14 mouse cellular contexts compared by ENCODE assay signal in the genomic region with DNA sequence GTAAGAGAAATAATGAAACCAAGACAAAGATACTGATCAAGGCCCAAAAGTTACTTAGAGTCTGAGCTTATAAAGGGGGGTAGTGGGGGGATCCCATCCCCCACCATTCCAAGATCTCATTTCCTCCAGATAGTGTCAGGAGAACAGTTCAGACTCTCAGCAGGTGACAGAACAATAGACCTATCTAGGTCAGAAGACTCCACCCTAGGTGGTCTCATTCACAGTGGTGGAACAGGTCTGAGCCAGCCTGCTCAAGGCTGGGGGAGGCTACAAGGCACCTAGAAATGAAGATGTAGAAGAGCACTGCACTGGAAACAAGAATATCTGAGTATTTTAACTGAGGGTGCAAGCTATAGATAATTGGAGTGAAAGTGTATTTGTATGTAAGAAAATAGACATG.
A peak's percentile ranks its signal among the peaks of the same experiment; 100 is the strongest.
DNase-seq lines count a peak whose midpoint lies in the region.
"Had no signal": no experiment of that assay in that cellular context is flagged by ENCODE, and none has a peak within 500 bp of the region (broad histone marks: within the 10 kb centered on the region; RNA-seq: fewer than 3 reads in every experiment).

No protein-coding gene starts in this region.

- DNase-seq in ES-CJ7 (ENCODE audit: low read depth, low spot score): peak; percentile 81
- peak; percentile 42 for DNase-seq in R1 (ENCODE audit: low read depth, low spot score)
- DNase-seq in retina, embryonic 14.5 days (ENCODE audit: low spot score): peak; percentile 13
- DNase-seq in adrenal gland, postnatal 14 days: no peak
- DNase-seq in spleen, postnatal 14 days (ENCODE audit: low spot score in 2 of 2): no peak
- DNase-seq in ovary, postnatal 14 days (ENCODE audit: low spot score): no peak
- no peak for DNase-seq in kidney, postnatal 14 days
- DNase-seq: adrenal gland, adult 8-10 months; adrenal gland, postnatal 25 days; cerebellum, adult 11 months; cerebellum, adult 18-20 months; cerebellum, adult 8-10 months; cerebellum, adult 9-11 months; cerebellum, postnatal 25 days had no signal

Comparison
In these comparisons a context has a peak if more than half of its experiments do, and no peak if none do; other contexts are left out.
1. DNase-seq: peak in ES-CJ7 (single experiment), R1 (single experiment) and retina, embryonic 14.5 days (single experiment); none in adrenal gland, postnatal 14 days (single experiment), spleen, postnatal 14 days (0 of 2), ovary, postnatal 14 days (single experiment) and kidney, postnatal 14 days (single experiment).